Mouse (Mus musculus): ENCODE data around the gene Prdm15.

- TF ChIP-seq CTCF (IDR thresholded peaks at IDR 0.05; ENCODE audit: borderline replicate concordance, insufficient read depth, low read depth, low read length) = no peak
- no peak for TF ChIP-seq POLR2A (IDR thresholded peaks at IDR 0.05; ENCODE audit: borderline replicate concordance, insufficient read depth, low read length)
Measured at GRCm38 (mm10) chr16:97883696-97884095, 32.0 kb upstream of the Prdm15 start.
